Mouse (Mus musculus): ENCODE data around the gene Gm17545. TPM values are rescaled to one million over a fixed set of nuclear protein-coding genes. Genes with fewer than 3 reads are reported as not detected.

The Gm17545 gene
- polyA plus RNA-seq, 1 experiment from 2014 or later, result not detected

- Histone ChIP-seq H3K27ac (peak within 1 kb of the TSS; percentile 92; the same call in 1 of the 2 replicates), H3K9me3 (no peaks in the 10 kb centered on the region), H3K9ac (no peak within 1 kb of the TSS), H3K4me3 (peak within 1 kb of the TSS; percentile 89), H3K36me3 (peaks cover 10% of the 10 kb centered on the region; the same call in 1 of the 2 replicates), H3K27me3 (no peaks in the 10 kb centered on the region), H3K4me2 (peak within 1 kb of the TSS; percentile 67), H3K4me1 (0 out of 2 replicates have a peak, but pooled peaks cover 6% of the 10 kb centered on the region)
- 90% methylated on average over 3 of the region's 3 CpGs for WGBS
- ATAC-seq (ENCODE audit: insufficient number of reproducible peaks, low FRiP score, low TSS enrichment, low read depth), result no peak
These were observed 15.6 kb downstream of the Gm17545 start, which contains the start of gene Rp9 for GRCm38 (mm10) chr9:22469643-22470042. TSS of gene Rp9 (minus strand) at chr9:22469743.

- peak within 1 kb of the TSS; percentile 57 for H3K4me3 ChIP-seq
- H3K27ac ChIP-seq, result peak within 1 kb of the TSS; percentile 68; the same call in 1 of the 2 replicates
- H3K36me3 ChIP-seq, result no peaks in the 10 kb centered on the region
- peak within 1 kb of the TSS; percentile 58 for H3K9ac ChIP-seq
- under 1% methylated on average over 25 of the region's 25 CpGs for WGBS
- 0 out of 2 replicates have a peak, but pooled peaks cover 7% of the 10 kb centered on the region for H3K4me1 ChIP-seq
- H3K9me3 ChIP-seq, result no peaks in the 10 kb centered on the region
- H3K27me3 ChIP-seq, result no peaks in the 10 kb centered on the region
- peak within 1 kb of the TSS; percentile 72 for H3K4me2 ChIP-seq
- ATAC-seq (ENCODE audit: insufficient number of reproducible peaks, low FRiP score, low TSS enrichment, low read depth), result peak; percentile 96
These were observed 21.4 kb downstream of the Gm17545 start, which contains the start of gene Bbs9 for GRCm38 (mm10) chr9:22475424-22475868. TSS of gene Bbs9 (plus strand) at chr9:22475715.

GRCm38 (mm10) chr9:22476265-22476664 is 22.2 kb downstream of the Gm17545 start:
- no peak for ATAC-seq (ENCODE audit: insufficient number of reproducible peaks, low FRiP score, low TSS enrichment, low read depth)
- H3K4me3 ChIP-seq, result peak overlapping the region; percentile 57
- 0 out of 2 replicates have a peak, but pooled peaks cover 7% of the 10 kb centered on the region for H3K4me1 ChIP-seq
- no peaks in the 10 kb centered on the region for H3K9me3 ChIP-seq
- 3% methylated on average over 10 of the region's 10 CpGs for WGBS
- peak overlapping the region; percentile 72 for H3K4me2 ChIP-seq
- no peaks in the 10 kb centered on the region for H3K36me3 ChIP-seq
- no peaks in the 10 kb centered on the region for H3K27me3 ChIP-seq
- H3K9ac ChIP-seq, result peak overlapping the region; percentile 58; the same call in 1 of the 2 replicates
- H3K27ac ChIP-seq, result no peak overlapping the region

GRCm38 (mm10) chr9:22478946-22479345 is 24.9 kb downstream of the Gm17545 start:
- WGBS, result 91% methylated on average over 8 of the region's 8 CpGs
- H3K9me3 ChIP-seq, result no peaks in the 10 kb centered on the region
- no peak overlapping the region for H3K4me2 ChIP-seq
- no peaks in the 10 kb centered on the region for H3K36me3 ChIP-seq
- H3K4me1 ChIP-seq, result 0 out of 2 replicates have a peak, but pooled peaks cover 7% of the 10 kb centered on the region
- no peaks in the 10 kb centered on the region for H3K27me3 ChIP-seq
- H3K9ac ChIP-seq, result no peak overlapping the region
- no peak for ATAC-seq (ENCODE audit: insufficient number of reproducible peaks, low FRiP score, low TSS enrichment, low read depth)
- H3K4me3 ChIP-seq, result no peak overlapping the region
- no peak overlapping the region for H3K27ac ChIP-seq

GRCm38 (mm10) chr9:22483866-22484561 is 29.9 kb downstream of the Gm17545 start:
- no peak for ATAC-seq (ENCODE audit: insufficient number of reproducible peaks, low FRiP score, low TSS enrichment, low read depth)
- H3K9ac ChIP-seq, result no peak overlapping the region
- H3K4me3 ChIP-seq, result no peak overlapping the region
- no peaks in the 10 kb centered on the region for H3K27me3 ChIP-seq
- no peak overlapping the region for H3K27ac ChIP-seq
- WGBS, result 92% methylated on average over 8 of the region's 8 CpGs
- no peaks in the 10 kb centered on the region for H3K9me3 ChIP-seq
- no peak overlapping the region for H3K4me2 ChIP-seq
- no peaks in the 10 kb centered on the region for H3K36me3 ChIP-seq
- H3K4me1 ChIP-seq, result no peaks in the 10 kb centered on the region

GRCm38 (mm10) chr9:22484562-22485308 is 30.6 kb downstream of the Gm17545 start:
- Histone ChIP-seq H3K36me3 (no peaks in the 10 kb centered on the region), H3K9ac (no peak overlapping the region), H3K27ac (no peak overlapping the region), H3K4me3 (no peak overlapping the region), H3K27me3 (no peaks in the 10 kb centered on the region), H3K9me3 (no peaks in the 10 kb centered on the region), H3K4me2 (no peak overlapping the region), H3K4me1 (no peaks in the 10 kb centered on the region)
- 88% methylated on average over 12 of the region's 12 CpGs for WGBS
- ATAC-seq (ENCODE audit: insufficient number of reproducible peaks, low FRiP score, low TSS enrichment, low read depth), result no peak

- H3K27ac ChIP-seq, result no peak overlapping the region
- H3K27me3 ChIP-seq, result no peaks in the 10 kb centered on the region
- ATAC-seq (ENCODE audit: insufficient number of reproducible peaks, low FRiP score, low TSS enrichment, low read depth), result no peak
- H3K9me3 ChIP-seq, result no peaks in the 10 kb centered on the region
- 85% methylated on average over 7 of the region's 7 CpGs for WGBS
- H3K9ac ChIP-seq, result no peak overlapping the region
- no peaks in the 10 kb centered on the region for H3K4me1 ChIP-seq
- no peaks in the 10 kb centered on the region for H3K36me3 ChIP-seq
- no peak overlapping the region for H3K4me3 ChIP-seq
- no peak overlapping the region for H3K4me2 ChIP-seq
These were observed 32.1 kb downstream of the Gm17545 start for GRCm38 (mm10) chr9:22486211-22486610.

GRCm38 (mm10) chr9:22488963-22489362 is 34.9 kb downstream of the Gm17545 start:
- Histone ChIP-seq H3K4me2 (no peak overlapping the region), H3K4me1 (no peaks in the 10 kb centered on the region), H3K4me3 (no peak overlapping the region), H3K9ac (no peak overlapping the region), H3K27ac (no peak overlapping the region), H3K9me3 (no peaks in the 10 kb centered on the region), H3K36me3 (no peaks in the 10 kb centered on the region), H3K27me3 (no peaks in the 10 kb centered on the region)
- 41% methylated on average over 9 of the region's 9 CpGs for WGBS
- no peak for ATAC-seq (ENCODE audit: insufficient number of reproducible peaks, low FRiP score, low TSS enrichment, low read depth)

- WGBS, result 86% methylated on average over 9 of the region's 9 CpGs
These were observed 40.2 kb downstream of the Gm17545 start for GRCm38 (mm10) chr9:22494203-22494807.

GRCm38 (mm10) chr9:22495133-22495532 is 41.0 kb downstream of the Gm17545 start:
- 87% methylated on average over 2 of the region's 2 CpGs for WGBS
- no peak overlapping the region for H3K9ac ChIP-seq
- H3K4me3 ChIP-seq, result no peak overlapping the region
- no peak for ATAC-seq (ENCODE audit: insufficient number of reproducible peaks, low FRiP score, low TSS enrichment, low read depth)
- H3K27ac ChIP-seq, result no peak overlapping the region
- no peaks in the 10 kb centered on the region for H3K9me3 ChIP-seq
- H3K4me2 ChIP-seq, result no peak overlapping the region
- H3K27me3 ChIP-seq, result no peaks in the 10 kb centered on the region
- no peaks in the 10 kb centered on the region for H3K4me1 ChIP-seq
- 0 out of 2 replicates have a peak, but pooled peaks cover 3% of the 10 kb centered on the region for H3K36me3 ChIP-seq

More at GRCm38 (mm10) chr9:22494203-22494807, 40.2 kb downstream of the Gm17545 start:
- Histone ChIP-seq H3K27ac (no peak overlapping the region), H3K27me3 (no peaks in the 10 kb centered on the region), H3K4me2 (no peak overlapping the region), H3K9ac (no peak overlapping the region), H3K9me3 (no peaks in the 10 kb centered on the region), H3K36me3 (no peaks in the 10 kb centered on the region), H3K4me1 (no peaks in the 10 kb centered on the region), H3K4me3 (no peak overlapping the region)
- no peak for ATAC-seq (ENCODE audit: insufficient number of reproducible peaks, low FRiP score, low TSS enrichment, low read depth)

GRCm38 (mm10) chr9:22497021-22497767 is 43.1 kb downstream of the Gm17545 start:
- no peak overlapping the region for H3K27ac ChIP-seq
- H3K4me3 ChIP-seq, result no peak overlapping the region
- no peaks in the 10 kb centered on the region for H3K27me3 ChIP-seq
- no peak overlapping the region for H3K4me2 ChIP-seq
- ATAC-seq (ENCODE audit: insufficient number of reproducible peaks, low FRiP score, low TSS enrichment, low read depth), result no peak
- H3K9ac ChIP-seq, result no peak overlapping the region
- 87% methylated on average over 6 of the region's 6 CpGs for WGBS
- 0 out of 2 replicates have a peak, but pooled peaks cover 3% of the 10 kb centered on the region for H3K36me3 ChIP-seq
- H3K9me3 ChIP-seq, result no peaks in the 10 kb centered on the region
- no peaks in the 10 kb centered on the region for H3K4me1 ChIP-seq

All from limb, embryonic 15.5 days (tissue).